Mouse (Mus musculus) small intestine, adult 2 months (tissue): Measurements from ENCODE around the gene Kremen2.

Experiments used
- CTCF ChIP-seq: fragments of 200-500 bp; IDR thresholded peaks from 2 replicates; pipeline ENCODE4 v1.5.1; 2012; ENCODE audit warnings: low read depth, mild to moderate bottlenecking, control low read depth, inconsistent platforms, low read length, moderate library complexity, mixed read lengths; ENCODE audit not compliant: insufficient replicate concordance, insufficient read length; ENCODE audit errors: extremely low read depth
- POLR2A ChIP-seq: fragments of 200-500 bp; IDR thresholded peaks from 2 replicates; pipeline ENCODE4 v1.6.1; 2012; ENCODE audit warnings: low read depth, mild to moderate bottlenecking, control low read depth, inconsistent platforms, low read length, moderate library complexity

DNA sequence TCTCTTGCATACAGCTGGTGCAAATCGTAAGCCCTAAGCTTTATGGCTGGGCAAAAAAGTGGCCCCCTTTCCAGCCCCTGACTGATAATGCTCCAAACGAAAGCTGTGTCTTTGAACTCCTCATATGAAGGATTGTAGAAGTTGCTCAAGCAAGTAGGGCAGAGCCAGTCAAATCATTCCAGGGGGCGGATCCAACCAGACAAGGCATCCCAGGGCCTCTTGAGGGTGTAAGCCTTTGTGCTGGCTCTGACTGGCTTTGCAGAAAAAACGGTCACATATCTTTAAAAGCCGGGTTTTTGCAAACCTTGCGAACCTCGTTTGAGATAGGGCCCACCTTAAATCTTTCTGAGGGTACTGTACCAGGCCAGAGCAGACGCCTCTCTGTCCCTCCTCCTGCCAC, 1.6 kb downstream of the Kremen2 start:
- TF ChIP-seq POLR2A (no peak), CTCF (no peak)
